ENCODE assay signal across 8 mouse cellular contexts in genomic region chr7:34234610-34235561, GRCm38 (mm10). TPM values are rescaled to one million over a fixed set of nuclear protein-coding genes. Genes with fewer than 3 reads are reported as not detected.
A peak's percentile ranks its signal among the peaks of the same experiment; 100 is the strongest.
DNase-seq lines count a peak whose midpoint lies in the region; ATAC-seq and TF ChIP-seq lines count a peak whose summit lies in the region.

No protein-coding gene starts in this region.

- H3K9me3 ChIP-seq in heart, embryonic 15.5 days (replicated peaks), result no peaks in the 10 kb centered on the region
- no peaks in the 10 kb centered on the region for H3K9me3 ChIP-seq in MEL (replicated peaks; ENCODE audit: insufficient read depth, low read length)
- H3K9me3 ChIP-seq in forebrain, embryonic 13.5 days (replicated peaks), result no peaks in the 10 kb centered on the region
- no peaks in the 10 kb centered on the region for H3K9me3 ChIP-seq in liver, embryonic 15.5 days (replicated peaks)

- no peaks in the 10 kb centered on the region for H3K27me3 ChIP-seq in heart, embryonic 15.5 days
- no peaks in the 10 kb centered on the region for H3K27me3 ChIP-seq in MEL (ENCODE audit: control insufficient read depth in 1 of 2, insufficient read depth in 2 of 2, low read length in 2 of 2)
- no peaks in the 10 kb centered on the region for H3K27me3 ChIP-seq in forebrain, embryonic 13.5 days
- H3K27me3 ChIP-seq in liver, embryonic 15.5 days, result no peaks in the 10 kb centered on the region

- DNase-seq in heart, adult 9 months (ENCODE audit: low spot score in 2 of 2), result no peak
- DNase-seq in MEL (ENCODE audit: low read depth, low spot score), result peak; percentile 73
- DNase-seq in gastrocnemius, postnatal 14 days, result no peak
- DNase-seq in ovary, postnatal 10 days (ENCODE audit: low spot score), result no peak
- no peak for DNase-seq in natural killer cell, adult 2 months (ENCODE audit: low spot score in 2 of 2)

- H3K4me3 ChIP-seq in heart, embryonic 15.5 days, result peak overlapping the region; percentile 52
- peak overlapping the region; percentile 59 to 69 for H3K4me3 ChIP-seq in MEL (ENCODE audit: control insufficient read depth in 1 of 2, insufficient read depth in 1 of 2, low read depth in 2 of 2, low read length in 2 of 2)
- peak overlapping the region; percentile 47 for H3K4me3 ChIP-seq in forebrain, embryonic 13.5 days
- peak overlapping the region; percentile 62 for H3K4me3 ChIP-seq in liver, embryonic 15.5 days (replicated peaks)

- H3K27ac ChIP-seq in heart, embryonic 15.5 days, result peak overlapping the region; percentile 97
- H3K27ac ChIP-seq in MEL (ENCODE audit: control insufficient read depth, low read depth, low read length), result peak overlapping the region; percentile 82
- peak overlapping the region; percentile 81 for H3K27ac ChIP-seq in forebrain, embryonic 13.5 days
- peak overlapping the region; percentile 87 for H3K27ac ChIP-seq in liver, embryonic 15.5 days (replicated peaks)

- no peak for TF ChIP-seq EP300 in MEL (IDR thresholded peaks at IDR 0.05; ENCODE audit: low read depth in 1 of 2, low read length in 2 of 2)

- peaks cover 26% of the 10 kb centered on the region for H3K4me1 ChIP-seq in heart, embryonic 15.5 days (replicated peaks)
- H3K4me1 ChIP-seq in MEL (ENCODE audit: control insufficient read depth in 1 of 2, insufficient read depth in 2 of 2, low read length in 2 of 2), result peaks cover 0 to 4% of the 10 kb centered on the region in 2 experiments; a peak in 2 of 4 replicates
- peaks cover 12% of the 10 kb centered on the region for H3K4me1 ChIP-seq in forebrain, embryonic 13.5 days
- H3K4me1 ChIP-seq in liver, embryonic 15.5 days (replicated peaks), result peaks cover 55% of the 10 kb centered on the region

- no peak for TF ChIP-seq RAD21 in MEL (IDR thresholded peaks at IDR 0.05; ENCODE audit: low read depth, low read length)

- ATAC-seq in heart, embryonic 15.5 days (replicated peaks; ENCODE audit: insufficient number of reproducible peaks, insufficient read depth, low FRiP score, low read depth), result no peak
- peak; percentile 2; the same call in 1 of the 2 replicates for ATAC-seq in forebrain, embryonic 13.5 days
- no peak for ATAC-seq in liver, embryonic 15.5 days (ENCODE audit: insufficient read depth)

- peaks cover 2% of the 10 kb centered on the region for H3K79me2 ChIP-seq in MEL (ENCODE audit: control insufficient read depth, insufficient read depth, low read length, poor library complexity)

- H3K4me2 ChIP-seq in heart, embryonic 15.5 days, result peak overlapping the region; percentile 63
- H3K4me2 ChIP-seq in forebrain, embryonic 13.5 days, result peak overlapping the region; percentile 66
- peak overlapping the region; percentile 90 for H3K4me2 ChIP-seq in liver, embryonic 15.5 days

- WGBS in heart, embryonic 15.5 days, result 2% methylated on average over 17 of the region's 17 CpGs
- WGBS in forebrain, embryonic 13.5 days, result 2% methylated on average over 17 of the region's 17 CpGs
- WGBS in liver, embryonic 15.5 days (ENCODE audit: insufficient replicate concordance), result 1% methylated on average over 17 of the region's 17 CpGs

- TF ChIP-seq POLR2A in MEL (IDR thresholded peaks at IDR 0.05; ENCODE audit: control insufficient read depth in 1 of 2, insufficient read depth in 1 of 2, low read depth in 1 of 2, low read length in 2 of 2, poor library complexity in 1 of 2), result 0 out of 4 replicates have a peak, but pooled peaks of 1 of the 2 experiments have one; percentile 0

- no peak for TF ChIP-seq CTCF in MEL (IDR thresholded peaks at IDR 0.05 in 2 of 3, conservative IDR thresholded peaks at IDR 0.05 in 1 of 3; ENCODE audit: control insufficient read depth in 1 of 3, insufficient read depth in 1 of 3, low read depth in 2 of 3, low read length in 3 of 3, poor library complexity in 1 of 3, severe bottlenecking in 1 of 3)

- peak overlapping the region; percentile 51 for H3K9ac ChIP-seq in heart, embryonic 15.5 days
- peak overlapping the region; percentile 69 for H3K9ac ChIP-seq in MEL (ENCODE audit: control insufficient read depth, low read depth, low read length, poor library complexity, severe bottlenecking)
- H3K9ac ChIP-seq in forebrain, embryonic 13.5 days, result peak overlapping the region; percentile 68
- peak overlapping the region; percentile 54 for H3K9ac ChIP-seq in liver, embryonic 15.5 days

- H3K36me3 ChIP-seq in heart, embryonic 15.5 days, result peaks cover 33% of the 10 kb centered on the region
- H3K36me3 ChIP-seq in MEL (ENCODE audit: control insufficient read depth in 1 of 2, insufficient read depth in 2 of 2, low read length in 2 of 2), result peaks cover 0 to 5% of the 10 kb centered on the region in 2 experiments; a peak in 1 of 4 replicates
- peaks cover 37% of the 10 kb centered on the region for H3K36me3 ChIP-seq in forebrain, embryonic 13.5 days (ENCODE audit: poor library complexity, severe bottlenecking)
- H3K36me3 ChIP-seq in liver, embryonic 15.5 days (replicated peaks), result peaks cover 39% of the 10 kb centered on the region

- intact Hi-C loops in gastrocnemius, postnatal 14 days (cut with DNase I; ENCODE audit: low total_unique reads), result no loop called here

TF ChIP-seq in MEL, 35 proteins besides CTCF, POLR2A, EP300 and RAD21:
- no peak for TF ChIP-seq ZNF384 (IDR thresholded peaks at IDR 0.05; ENCODE audit: low read depth, low read length)
- TF ChIP-seq GABPA (IDR thresholded peaks at IDR 0.05; ENCODE audit: low read depth, low read length), result no peak
- TF ChIP-seq USF1 (IDR thresholded peaks at IDR 0.05; ENCODE audit: low read depth, low read length), result no peak
- no peak for TF ChIP-seq ELF1 (IDR thresholded peaks at IDR 0.05; ENCODE audit: low read depth, low read length)
- no peak for TF ChIP-seq NELFE (IDR thresholded peaks at IDR 0.05; ENCODE audit: low read depth, low read length)
- TF ChIP-seq CHD1 (IDR thresholded peaks at IDR 0.05; ENCODE audit: low read depth, low read length), result no peak
- TF ChIP-seq ZKSCAN1 (IDR thresholded peaks at IDR 0.05; ENCODE audit: low read depth, low read length), result no peak
- TF ChIP-seq MAX (IDR thresholded peaks at IDR 0.05; ENCODE audit: low read length), result no peak
- no peak for TF ChIP-seq TBP (IDR thresholded peaks at IDR 0.05; ENCODE audit: low read depth, low read length)
- no peak for TF ChIP-seq ZC3H11A (IDR thresholded peaks at IDR 0.05; ENCODE audit: low read depth, low read length)
- TF ChIP-seq MXI1 (IDR thresholded peaks at IDR 0.05; ENCODE audit: low read depth, low read length), result no peak
- TF ChIP-seq TAL1 (IDR thresholded peaks at IDR 0.05; ENCODE audit: low read length), result no peak
- no peak for TF ChIP-seq MAZ (IDR thresholded peaks at IDR 0.05; ENCODE audit: low read depth, low read length)
- TF ChIP-seq MYB (IDR thresholded peaks at IDR 0.05; ENCODE audit: low read depth, low read length), result no peak
- TF ChIP-seq SMC3 (IDR thresholded peaks at IDR 0.05; ENCODE audit: low read depth, low read length), result no peak
- no peak for TF ChIP-seq POLR2AphosphoS2 (IDR thresholded peaks at IDR 0.05; ENCODE audit: low read length)
- no peak for TF ChIP-seq BHLHE40 (IDR thresholded peaks at IDR 0.05; ENCODE audit: borderline replicate concordance, low read depth, low read length)
- no peak for TF ChIP-seq MAFK (IDR thresholded peaks at IDR 0.05; ENCODE audit: borderline replicate concordance, low read depth, low read length)
- TF ChIP-seq MYC (IDR thresholded peaks at IDR 0.05; ENCODE audit: low read depth, low read length), result no peak
- TF ChIP-seq SIN3A (IDR thresholded peaks at IDR 0.05; ENCODE audit: low read length), result no peak; the same call in 1 of the 2 replicates

RNA-seq across cellular contexts. Expression of gene Gpi1, which starts 4.8 kb away (rescaled TPM):
- polyA plus RNA-seq in heart, embryonic 15.5 days (2015; fragmentation: Nextera tagmentation; extraction: Ambion mirVana), result 660 and 727 TPM in 2 replicates
- 270 and 388 TPM in 2 replicates for total RNA-seq in MEL (2012; rRNA removed)
- 1,000 to 10,000 TPM in 1 of 2 experiments, 100 to 1,000 TPM in 1; 727 to 1,355 TPM for polyA plus RNA-seq in MEL (2012; ENCODE audit: insufficient read depth in 1 of 2, insufficient read length in 2 of 2, low read depth in 1 of 2, low replicate concordance in 2 of 2, missing spikeins in 1 of 2)
- polyA plus RNA-seq in forebrain, embryonic 13.5 days (2015; fragmentation: Nextera tagmentation; extraction: Ambion mirVana), result 216 and 230 TPM in 2 replicates
- polyA plus RNA-seq in liver, embryonic 15.5 days (2015; fragmentation: Nextera tagmentation; extraction: Ambion mirVana), result 149 and 159 TPM in 2 replicates
- 1,000 to 10,000 TPM; 1,010 to 1,102 TPM for total RNA-seq in gastrocnemius, postnatal 14 days (2021)

RNA-seq across cellular contexts. Expression of gene Gm6096, which starts 16.0 kb away (rescaled TPM):
- polyA plus RNA-seq in heart, embryonic 15.5 days (2015; fragmentation: Nextera tagmentation; extraction: Ambion mirVana), result 0.31 TPM in 1 of 2 replicates, not detected in the other
- not detected in 2 replicates for total RNA-seq in MEL (2012; rRNA removed)
- polyA plus RNA-seq in MEL (2012; ENCODE audit: insufficient read depth in 1 of 2, insufficient read length in 2 of 2, low read depth in 1 of 2, low replicate concordance in 2 of 2, missing spikeins in 1 of 2), result not detected
- polyA plus RNA-seq in forebrain, embryonic 13.5 days (2015; fragmentation: Nextera tagmentation; extraction: Ambion mirVana), result not detected in 2 replicates
- not detected in 2 replicates for polyA plus RNA-seq in liver, embryonic 15.5 days (2015; fragmentation: Nextera tagmentation; extraction: Ambion mirVana)
- total RNA-seq in gastrocnemius, postnatal 14 days (2021), result not detected

RNA-seq across cellular contexts. Expression of gene Pdcd2l, which starts 38.4 kb away (rescaled TPM):
- 46.9 and 55.1 TPM in 2 replicates for polyA plus RNA-seq in heart, embryonic 15.5 days (2015; fragmentation: Nextera tagmentation; extraction: Ambion mirVana)
- 25.7 and 29.5 TPM in 2 replicates for total RNA-seq in MEL (2012; rRNA removed)
- 10 to 100 TPM in 1 of 2 experiments, not detected in 1; 26.6 TPM for polyA plus RNA-seq in MEL (2012; ENCODE audit: insufficient read depth in 1 of 2, insufficient read length in 2 of 2, low read depth in 1 of 2, low replicate concordance in 2 of 2, missing spikeins in 1 of 2)
- polyA plus RNA-seq in forebrain, embryonic 13.5 days (2015; fragmentation: Nextera tagmentation; extraction: Ambion mirVana), result 85.6 and 90.0 TPM in 2 replicates
- polyA plus RNA-seq in liver, embryonic 15.5 days (2015; fragmentation: Nextera tagmentation; extraction: Ambion mirVana), result 20.9 and 26.0 TPM in 2 replicates
- total RNA-seq in gastrocnemius, postnatal 14 days (2021), result 10 to 100 TPM; 17.1 to 17.6 TPM
